Mouse (Mus musculus) heart, adult 2 months (tissue): ENCODE measurements at regions not wholly inside any gene's neighbourhood (a gene's known extent, or its start where the extent isn't known, plus 50 kb on each side); places are given as distances from the start of the nearest gene placed in this dataset.

Experiments used
- CTCF ChIP-seq: fragments of 200-600 bp; IDR thresholded peaks from 2 replicates; pipeline ENCODE4 v1.8.1; 2022; ENCODE audit warnings: antibody characterized with exemption, mild to moderate bottlenecking, moderate library complexity
- POLR2A ChIP-seq: fragments of 200-500 bp; IDR thresholded peaks from 2 replicates; pipeline ENCODE4 v1.6.1; 2011; ENCODE audit warnings: mild to moderate bottlenecking, low read depth, low read length, control low read depth; ENCODE audit not compliant: insufficient read depth

- no peak for TF ChIP-seq POLR2A
- no peak for TF ChIP-seq CTCF
These were observed 93.0 kb downstream of the Btg1 start for GRCm38 (mm10) chr10:96709698-96710356.
